Mouse (Mus musculus): ENCODE measurements around the gene Xpo6.

GRCm38 (mm10) chr7:126057332-126057914, 142.9 kb downstream of the Xpo6 start:
- TF ChIP-seq CTCF (IDR thresholded peaks at IDR 0.05; ENCODE audit: extremely low read depth, insufficient read depth, insufficient read length, insufficient replicate concordance) (no peak), POLR2A (IDR thresholded peaks at IDR 0.05; ENCODE audit: low read depth, low read length) (no peak)

Measured in spleen, adult 2 months (tissue).